ENCODE assay signal across 51 mouse cellular contexts in genomic region chrX:102812311-102812710, GRCm38 (mm10). TPM values are rescaled to one million over a fixed set of nuclear protein-coding genes. Genes with fewer than 3 reads are reported as not detected.
"Had no signal": no experiment of that assay in that cellular context is flagged by ENCODE, and none has a peak within 500 bp of the region (broad histone marks: within the 10 kb centered on the region; RNA-seq: fewer than 3 reads in every experiment).

No protein-coding gene starts in this region.

- H3K27me3 ChIP-seq: heart, embryonic 15.5 days had no signal

- H3K27ac ChIP-seq: heart, embryonic 13.5 days; heart, embryonic 15.5 days; hindbrain, embryonic 10.5 days; hindbrain, embryonic 12.5 days; hindbrain, embryonic 13.5 days; hindbrain, embryonic 14.5 days; hindbrain, embryonic 15.5 days; hindbrain, postnatal 0 days; intestine, embryonic 15.5 days; kidney, embryonic 15.5 days; kidney, postnatal 0 days; layer of hippocampus, adult 2 months; left cerebral cortex, adult 2 months had no signal

- H3K4me2 ChIP-seq: heart, embryonic 11.5 days; heart, embryonic 12.5 days; heart, embryonic 13.5 days; heart, embryonic 15.5 days; hindbrain, embryonic 12.5 days; hindbrain, embryonic 13.5 days; hindbrain, embryonic 14.5 days; hindbrain, embryonic 15.5 days; intestine, embryonic 15.5 days; kidney, embryonic 15.5 days had no signal

- ATAC-seq: hindbrain, embryonic 16.5 days; hindbrain, postnatal 0 days; inflammation-experienced regulatory T-cells, adult 6 months; intestine, embryonic 15.5 days; intestine, embryonic 16.5 days; intestine, postnatal 0 days had no signal

- DNase-seq: heart, postnatal 10 days; heart, postnatal 14 days; heart, postnatal 36 days; heart, postnatal 4 days; kidney, adult 11 months; kidney, adult 18-20 months; kidney, adult 2 months; kidney, adult 8-10 months; kidney, adult 9 months; kidney, postnatal 10 days; kidney, postnatal 14 days; kidney, postnatal 25 days; kidney, postnatal 36 days; kidney, postnatal 4 days; layer of hippocampus, adult 9-11 months; layer of hippocampus, postnatal 36 days had no signal

- H3K9ac ChIP-seq: heart, embryonic 12.5 days; heart, embryonic 13.5 days; heart, embryonic 15.5 days; hindbrain, embryonic 12.5 days; hindbrain, embryonic 13.5 days; hindbrain, embryonic 14.5 days; hindbrain, embryonic 15.5 days; intestine, embryonic 15.5 days; kidney, embryonic 15.5 days had no signal

- H3K9me3 ChIP-seq: heart, embryonic 12.5 days; heart, embryonic 13.5 days; heart, embryonic 15.5 days; hindbrain, embryonic 10.5 days; hindbrain, embryonic 12.5 days; hindbrain, embryonic 13.5 days; hindbrain, embryonic 15.5 days; intestine, embryonic 15.5 days; kidney, embryonic 15.5 days had no signal

- H3K4me3 ChIP-seq: heart, embryonic 12.5 days; heart, embryonic 13.5 days; heart, embryonic 15.5 days; hindbrain, embryonic 10.5 days; hindbrain, embryonic 12.5 days; hindbrain, embryonic 13.5 days; hindbrain, embryonic 15.5 days; intestine, embryonic 15.5 days; kidney, embryonic 15.5 days; layer of hippocampus, adult 2 months; left cerebral cortex, adult 2 months had no signal

- H3K36me3 ChIP-seq: heart, embryonic 12.5 days; heart, embryonic 13.5 days; heart, embryonic 15.5 days; hindbrain, embryonic 10.5 days; hindbrain, embryonic 12.5 days; hindbrain, embryonic 13.5 days; hindbrain, embryonic 15.5 days; intestine, embryonic 15.5 days; kidney, embryonic 15.5 days had no signal

- H3K4me1 ChIP-seq: heart, embryonic 12.5 days; heart, embryonic 13.5 days; heart, embryonic 15.5 days; hindbrain, embryonic 10.5 days; hindbrain, embryonic 12.5 days; hindbrain, embryonic 13.5 days; hindbrain, embryonic 15.5 days; intestine, embryonic 15.5 days; kidney, embryonic 15.5 days had no signal

RNA-seq across cellular contexts. Expression of gene Dmrtc1c1, which starts 9.5 kb away (rescaled TPM):
- total RNA-seq: heart, postnatal 10 days; heart, postnatal 14 days; heart, postnatal 25 days; heart, postnatal 36 days; heart, postnatal 4 days; hematopoietic stem cell, adult 5-6 weeks; hindbrain, postnatal 0 days; layer of hippocampus, adult 18-20 months; layer of hippocampus, adult 2 months; layer of hippocampus, adult 8-10 months; layer of hippocampus, postnatal 10 days; layer of hippocampus, postnatal 14 days; layer of hippocampus, postnatal 25 days; layer of hippocampus, postnatal 36 days; left cerebral cortex, adult 18-20 months; left cerebral cortex, adult 2 months had no signal
- polyA plus RNA-seq: heart, embryonic 11.5 days; heart, embryonic 12.5 days; heart, embryonic 13.5 days; heart, embryonic 14.5 days; heart, embryonic 15.5 days; heart, embryonic 16.5 days; heart, postnatal 0 days; hindbrain, embryonic 10.5 days; hindbrain, embryonic 11.5 days; hindbrain, embryonic 12.5 days; hindbrain, embryonic 13.5 days; hindbrain, embryonic 14.5 days; hindbrain, embryonic 15.5 days; hindbrain, embryonic 16.5 days; hindbrain, postnatal 0 days; inflammation-experienced regulatory T-cells, adult 6 months; intestine, embryonic 14.5 days; intestine, embryonic 15.5 days; intestine, embryonic 16.5 days; intestine, postnatal 0 days; kidney, adult 2 months; kidney, embryonic 14.5 days; kidney, embryonic 15.5 days; kidney, embryonic 16.5 days; kidney, postnatal 0 days; large intestine, adult 2 months had no signal

RNA-seq across cellular contexts. Expression of gene Dmrtc1c2, which starts 42.1 kb away (rescaled TPM):
- total RNA-seq: heart, postnatal 10 days; heart, postnatal 14 days; heart, postnatal 25 days; heart, postnatal 36 days; heart, postnatal 4 days; hematopoietic stem cell, adult 5-6 weeks; hindbrain, postnatal 0 days; layer of hippocampus, adult 18-20 months; layer of hippocampus, adult 2 months; layer of hippocampus, adult 8-10 months; layer of hippocampus, postnatal 10 days; layer of hippocampus, postnatal 14 days; layer of hippocampus, postnatal 25 days; layer of hippocampus, postnatal 36 days; left cerebral cortex, adult 18-20 months; left cerebral cortex, adult 2 months had no signal
- polyA plus RNA-seq: heart, embryonic 12.5 days; heart, embryonic 13.5 days; heart, embryonic 14.5 days; heart, embryonic 15.5 days; heart, embryonic 16.5 days; heart, postnatal 0 days; hindbrain, embryonic 10.5 days; hindbrain, embryonic 11.5 days; hindbrain, embryonic 12.5 days; hindbrain, embryonic 13.5 days; hindbrain, embryonic 14.5 days; hindbrain, embryonic 15.5 days; hindbrain, embryonic 16.5 days; hindbrain, postnatal 0 days; inflammation-experienced regulatory T-cells, adult 6 months; intestine, embryonic 14.5 days; intestine, embryonic 15.5 days; intestine, embryonic 16.5 days; intestine, postnatal 0 days; kidney, adult 2 months; kidney, embryonic 14.5 days; kidney, embryonic 15.5 days; kidney, embryonic 16.5 days; kidney, postnatal 0 days; large intestine, adult 2 months had no signal

RNA-seq across cellular contexts. Expression of gene 1700031F05Rik, which starts 55.5 kb away (rescaled TPM):
- total RNA-seq: heart, postnatal 10 days; heart, postnatal 14 days; heart, postnatal 25 days; heart, postnatal 36 days; heart, postnatal 4 days; hematopoietic stem cell, adult 5-6 weeks; hindbrain, postnatal 0 days; layer of hippocampus, adult 18-20 months; layer of hippocampus, adult 2 months; layer of hippocampus, adult 8-10 months; layer of hippocampus, postnatal 10 days; layer of hippocampus, postnatal 14 days; layer of hippocampus, postnatal 25 days; layer of hippocampus, postnatal 36 days; left cerebral cortex, adult 18-20 months; left cerebral cortex, adult 2 months had no signal
- polyA plus RNA-seq: heart, embryonic 11.5 days; heart, embryonic 12.5 days; heart, embryonic 13.5 days; heart, embryonic 14.5 days; heart, embryonic 15.5 days; heart, embryonic 16.5 days; heart, postnatal 0 days; hindbrain, embryonic 10.5 days; hindbrain, embryonic 11.5 days; hindbrain, embryonic 12.5 days; hindbrain, embryonic 13.5 days; hindbrain, embryonic 14.5 days; hindbrain, embryonic 15.5 days; hindbrain, embryonic 16.5 days; hindbrain, postnatal 0 days; inflammation-experienced regulatory T-cells, adult 6 months; intestine, embryonic 14.5 days; intestine, embryonic 15.5 days; intestine, embryonic 16.5 days; intestine, postnatal 0 days; kidney, adult 2 months; kidney, embryonic 14.5 days; kidney, embryonic 15.5 days; kidney, embryonic 16.5 days; kidney, postnatal 0 days; large intestine, adult 2 months had no signal
